In genomic region chr9:56620512-56621371, GRCm38 (mm10) we compare ENCODE assay signal across 12 mouse cellular contexts.
A peak's percentile ranks its signal among the peaks of the same experiment; 100 is the strongest.
DNase-seq lines count a peak whose midpoint lies in the region; ATAC-seq and TF ChIP-seq lines count a peak whose summit lies in the region.
"Had no signal": no experiment of that assay in that cellular context is flagged by ENCODE, and none has a peak within 500 bp of the region (broad histone marks: within the 10 kb centered on the region; RNA-seq: fewer than 3 reads in every experiment).

No protein-coding gene starts in this region.

- no peak overlapping the region for H3K4me3 ChIP-seq in cerebellum, adult 2 months (replicated peaks; ENCODE audit: insufficient read depth, low read depth, low read length)
- 0 out of 2 replicates have a peak overlapping the region, but pooled peaks have one; percentile 20 for H3K4me3 ChIP-seq in heart, embryonic 16.5 days (ENCODE audit: low read length)
- no peak overlapping the region for H3K4me3 ChIP-seq in midbrain, embryonic 11.5 days (ENCODE audit: low read depth, low read length)
- no peak overlapping the region for H3K4me3 ChIP-seq in midbrain, embryonic 14.5 days (replicated peaks; ENCODE audit: low read depth, low read length)
- H3K4me3 ChIP-seq in limb, embryonic 12.5 days (replicated peaks), result no peak overlapping the region; the same call in 1 of the 2 replicates
- H3K4me3 ChIP-seq: liver, embryonic 15.5 days had no signal

- H3K9me3 ChIP-seq in heart, embryonic 16.5 days (replicated peaks; ENCODE audit: control insufficient read depth, low read length), result no peaks in the 10 kb centered on the region
- H3K9me3 ChIP-seq in midbrain, embryonic 11.5 days (ENCODE audit: control insufficient read depth, low read length), result no peaks in the 10 kb centered on the region
- H3K9me3 ChIP-seq in midbrain, embryonic 14.5 days (ENCODE audit: control insufficient read depth, low read length), result no peaks in the 10 kb centered on the region
- no peaks in the 10 kb centered on the region for H3K9me3 ChIP-seq in limb, embryonic 12.5 days
- H3K9me3 ChIP-seq: liver, embryonic 15.5 days had no signal

- H3K27ac ChIP-seq in cerebellum, adult 2 months (ENCODE audit: insufficient read depth, low read length), result no peak overlapping the region
- no peak overlapping the region for H3K27ac ChIP-seq in heart, embryonic 16.5 days (ENCODE audit: low read length)
- H3K27ac ChIP-seq in midbrain, embryonic 11.5 days (ENCODE audit: low read depth, low read length), result no peak overlapping the region
- no peak overlapping the region for H3K27ac ChIP-seq in midbrain, embryonic 14.5 days (replicated peaks; ENCODE audit: low read depth, low read length)
- no peak overlapping the region for H3K27ac ChIP-seq in limb, embryonic 12.5 days
- H3K27ac ChIP-seq: liver, embryonic 15.5 days had no signal

- no peak for TF ChIP-seq POLR2A in cerebellum, adult 2 months (IDR thresholded peaks at IDR 0.05; ENCODE audit: borderline replicate concordance, insufficient read depth, low read length)

- no peak for TF ChIP-seq CTCF in cerebellum, adult 2 months (IDR thresholded peaks at IDR 0.05; ENCODE audit: borderline replicate concordance, insufficient read depth, low read depth, low read length)

- peak overlapping the region; percentile 31; the same call in 1 of the 2 replicates for H3K4me2 ChIP-seq in heart, embryonic 16.5 days (ENCODE audit: low read depth, low read length)
- H3K4me2 ChIP-seq in midbrain, embryonic 11.5 days, result no peak overlapping the region
- no peak overlapping the region for H3K4me2 ChIP-seq in midbrain, embryonic 14.5 days (ENCODE audit: low read length)
- H3K4me2 ChIP-seq in limb, embryonic 12.5 days, result peak overlapping the region; percentile 36
- H3K4me2 ChIP-seq: liver, embryonic 15.5 days had no signal

- 49% methylated on average over 42 of the region's 42 CpGs for WGBS in cerebellum, adult 2 months
- 21% methylated on average over 42 of the region's 42 CpGs for WGBS in heart, embryonic 16.5 days
- 20% methylated on average over 42 of the region's 42 CpGs for WGBS in midbrain, embryonic 11.5 days
- WGBS in midbrain, embryonic 14.5 days, result 30% methylated on average over 42 of the region's 42 CpGs
- WGBS in limb, embryonic 12.5 days, result 23% methylated on average over 42 of the region's 42 CpGs

- H3K4me1 ChIP-seq in cerebellum, adult 2 months (ENCODE audit: control insufficient read depth, insufficient read depth, low read length), result peaks cover 30% of the 10 kb centered on the region
- no peaks in the 10 kb centered on the region for H3K4me1 ChIP-seq in heart, embryonic 16.5 days (ENCODE audit: control insufficient read depth, insufficient read depth, low read length)
- H3K4me1 ChIP-seq in midbrain, embryonic 11.5 days (ENCODE audit: control insufficient read depth, insufficient read depth, low read length), result no peaks in the 10 kb centered on the region
- peaks cover 4% of the 10 kb centered on the region; the same call in 1 of the 2 replicates for H3K4me1 ChIP-seq in midbrain, embryonic 14.5 days (ENCODE audit: control insufficient read depth, insufficient read depth, low read length)
- peaks cover 27% of the 10 kb centered on the region for H3K4me1 ChIP-seq in limb, embryonic 12.5 days (replicated peaks)
- H3K4me1 ChIP-seq: liver, embryonic 15.5 days had no signal

- intact Hi-C loops in heart, postnatal 36 days (cut with DNase I), result no loop called here

- no peak for ATAC-seq in heart, embryonic 16.5 days (replicated peaks; ENCODE audit: extremely low read depth, insufficient read depth, low FRiP score)
- no peak for ATAC-seq in midbrain, embryonic 11.5 days (ENCODE audit: low FRiP score)
- no peak for ATAC-seq in midbrain, embryonic 14.5 days (ENCODE audit: low FRiP score, low TSS enrichment)
- ATAC-seq in limb, embryonic 12.5 days (ENCODE audit: insufficient number of reproducible peaks, insufficient read depth, low FRiP score, low TSS enrichment, low read depth), result no peak

- H3K9ac ChIP-seq in heart, embryonic 16.5 days (ENCODE audit: low read length), result no peak overlapping the region
- H3K9ac ChIP-seq in midbrain, embryonic 11.5 days (ENCODE audit: low read length), result no peak overlapping the region; the same call in 1 of the 2 replicates
- no peak overlapping the region for H3K9ac ChIP-seq in midbrain, embryonic 14.5 days (replicated peaks; ENCODE audit: low read length)
- no peak overlapping the region for H3K9ac ChIP-seq in limb, embryonic 12.5 days (replicated peaks)
- H3K9ac ChIP-seq: liver, embryonic 15.5 days had no signal

- H3K36me3 ChIP-seq in heart, embryonic 16.5 days (ENCODE audit: control insufficient read depth, insufficient read depth), result no peaks in the 10 kb centered on the region
- no peaks in the 10 kb centered on the region for H3K36me3 ChIP-seq in midbrain, embryonic 11.5 days (ENCODE audit: control insufficient read depth, insufficient read depth, low read length)
- peaks cover 55% of the 10 kb centered on the region for H3K36me3 ChIP-seq in midbrain, embryonic 14.5 days (ENCODE audit: control insufficient read depth, insufficient read depth, low read length)
- 0 out of 2 replicates have a peak, but pooled peaks cover 2% of the 10 kb centered on the region for H3K36me3 ChIP-seq in limb, embryonic 12.5 days
- H3K36me3 ChIP-seq: liver, embryonic 15.5 days had no signal

- H3K27me3 ChIP-seq in cerebellum, adult 2 months (ENCODE audit: control insufficient read depth, insufficient read depth, low read length), result no peaks in the 10 kb centered on the region
- peaks cover 46% of the 10 kb centered on the region for H3K27me3 ChIP-seq in heart, embryonic 16.5 days (ENCODE audit: control insufficient read depth, insufficient read depth, low read length)
- H3K27me3 ChIP-seq in midbrain, embryonic 11.5 days (ENCODE audit: control insufficient read depth, insufficient read depth, low read length), result peaks cover 25% of the 10 kb centered on the region
- peaks cover 18% of the 10 kb centered on the region; the same call in 1 of the 2 replicates for H3K27me3 ChIP-seq in midbrain, embryonic 14.5 days (ENCODE audit: control insufficient read depth, insufficient read depth, low read length)
- H3K27me3 ChIP-seq in limb, embryonic 12.5 days, result peaks cover 77% of the 10 kb centered on the region

- peak; percentile 34 to 39 for DNase-seq in cerebellum, adult 2 months
- no peak for DNase-seq in cerebellum, adult 8-10 months
- no peak for DNase-seq in heart, postnatal 36 days
- DNase-seq in midbrain, embryonic 11.5 days (ENCODE audit: low spot score, missing footprints), result peak; percentile 85
- no peak for DNase-seq in midbrain, embryonic 14.5 days
- no peak for DNase-seq in gastrocnemius, adult 18-20 months (ENCODE audit: low spot score)
- DNase-seq: adrenal gland, postnatal 10 days; gastrocnemius, postnatal 10 days; kidney, adult 9 months had no signal

Comparison
In these comparisons a context has a peak if more than half of its experiments do, and no peak if none do; other contexts are left out.
1. DNase-seq: peak in cerebellum, adult 2 months (2 of 2) and midbrain, embryonic 11.5 days (single experiment); none in cerebellum, adult 8-10 months (single experiment), heart, postnatal 36 days (0 of 2), midbrain, embryonic 14.5 days (single experiment) and gastrocnemius, adult 18-20 months (single experiment).
2. H3K4me2 ChIP-seq: peak in heart, embryonic 16.5 days (single experiment) and limb, embryonic 12.5 days (single experiment); none in midbrain, embryonic 11.5 days (single experiment) and midbrain, embryonic 14.5 days (single experiment).